ENCODE assay signal across 8 mouse cellular contexts in genomic region chr6:35133246-35133578, GRCm38 (mm10). TPM values are rescaled to one million over a fixed set of nuclear protein-coding genes. Genes with fewer than 3 reads are reported as not detected.
DNase-seq lines count a peak whose midpoint lies in the region; ATAC-seq and TF ChIP-seq lines count a peak whose summit lies in the region.

No protein-coding gene starts in this region.

- intact Hi-C loops in left cerebral cortex, postnatal 25 days (cut with DNase I), result loop anchor here (1.0 to 5.0 kb wide), 2 partner anchors 44 to 136 kb away; partner anchors contain the start of gene Nup205

- H3K4me3 ChIP-seq in lung, embryonic 15.5 days, result peak overlapping the region; percentile 84
- H3K4me3 ChIP-seq in limb, embryonic 14.5 days (replicated peaks; ENCODE audit: low read length), result peak overlapping the region; percentile 75

- TF ChIP-seq POLR2A in limb, embryonic 14.5 days (IDR thresholded peaks at IDR 0.05; ENCODE audit: borderline replicate concordance, extremely low read depth, insufficient read depth, insufficient read length), result no peak

- peak overlapping the region; percentile 93 for H3K27ac ChIP-seq in lung, embryonic 15.5 days
- H3K27ac ChIP-seq in limb, embryonic 14.5 days (replicated peaks; ENCODE audit: low read depth, low read length), result peak overlapping the region; percentile 92

- no peaks in the 10 kb centered on the region for H3K36me3 ChIP-seq in lung, embryonic 15.5 days
- no peaks in the 10 kb centered on the region for H3K36me3 ChIP-seq in limb, embryonic 14.5 days (ENCODE audit: control insufficient read depth, insufficient read depth, low read length)

- H3K9ac ChIP-seq in lung, embryonic 15.5 days, result peak overlapping the region; percentile 89
- H3K9ac ChIP-seq in limb, embryonic 14.5 days (ENCODE audit: low read depth, low read length, severe bottlenecking), result peak overlapping the region; percentile 82

- H3K4me2 ChIP-seq in lung, embryonic 15.5 days, result peak overlapping the region; percentile 87
- peak overlapping the region; percentile 87 for H3K4me2 ChIP-seq in limb, embryonic 14.5 days (replicated peaks; ENCODE audit: low read depth, low read length, severe bottlenecking)

- H3K4me1 ChIP-seq in lung, embryonic 15.5 days, result peaks cover 20% of the 10 kb centered on the region
- H3K4me1 ChIP-seq in limb, embryonic 14.5 days (ENCODE audit: control insufficient read depth, insufficient read depth, low read length), result peaks cover 13% of the 10 kb centered on the region

- no peak for DNase-seq in lung, adult 18-20 months
- DNase-seq in limb, embryonic 14.5 days (ENCODE audit: low spot score), result peak; percentile 69
- no peak for DNase-seq in T-cell, adult 2 months (ENCODE audit: low spot score)
- DNase-seq in left cerebral cortex, postnatal 25 days (ENCODE audit: low spot score in 2 of 2), result no peak
- DNase-seq in kidney, adult 11 months, result no peak

- no peaks in the 10 kb centered on the region for H3K27me3 ChIP-seq in lung, embryonic 15.5 days
- no peaks in the 10 kb centered on the region for H3K27me3 ChIP-seq in limb, embryonic 14.5 days (ENCODE audit: control insufficient read depth, insufficient read depth, low read length)

- 0% methylated on average over 22 of the region's 25 CpGs for WGBS in lung, embryonic 15.5 days
- WGBS in limb, embryonic 14.5 days, result 0% methylated on average over 22 of the region's 25 CpGs

- H3K9me3 ChIP-seq in lung, embryonic 15.5 days, result no peaks in the 10 kb centered on the region
- H3K9me3 ChIP-seq in limb, embryonic 14.5 days (ENCODE audit: control insufficient read depth, low read length), result no peaks in the 10 kb centered on the region

- peak; percentile 91 for ATAC-seq in lung, embryonic 15.5 days (ENCODE audit: borderline replicate concordance, extremely low read depth, low FRiP score, low TSS enrichment)
- ATAC-seq in erythroblast, adult 5-6 weeks (replicated peaks; ENCODE audit: low FRiP score, poor library complexity, severe bottlenecking), result peak; percentile 77
- ATAC-seq in limb, embryonic 14.5 days (ENCODE audit: low FRiP score, low read depth), result peak; percentile 87
- ATAC-seq in neutrophil, adult 5-6 weeks (ENCODE audit: extremely low read depth, insufficient number of reproducible peaks, low FRiP score, poor library complexity, severe bottlenecking), result peak; percentile 46

RNA-seq across cellular contexts. Expression of gene Cnot4, which starts 0.3 kb away (rescaled TPM):
- polyA plus RNA-seq in lung, embryonic 15.5 days (2015; fragmentation: Nextera tagmentation; extraction: Ambion mirVana), result 27.0 and 27.2 TPM in 2 replicates
- total RNA-seq in erythroblast, adult 5-6 weeks (2015; ENCODE audit: low replicate concordance), result 55.8 and 71.1 TPM in 2 replicates
- total RNA-seq in erythroblast, adult 5-6 weeks (2017; ENCODE audit: low replicate concordance), result 36.7 and 42.4 TPM in 2 replicates
- 22.6 and 25.1 TPM in 2 replicates for polyA plus RNA-seq in limb, embryonic 14.5 days (2012; rRNA removed)
- 29.0 and 34.2 TPM in 2 replicates for polyA plus RNA-seq in limb, embryonic 14.5 days (2014; fragmentation: Nextera tagmentation; extraction: Ambion mirVana)
- 53.3 and 57.0 TPM in 2 replicates for total RNA-seq in neutrophil, adult 5-6 weeks (2017)
- total RNA-seq in left cerebral cortex, postnatal 25 days (2021), result 10 to 100 TPM; 39.4 to 43.7 TPM

RNA-seq across cellular contexts. Expression of gene Nup205, which starts 44.0 kb away (rescaled TPM):
- 36.6 and 39.9 TPM in 2 replicates for polyA plus RNA-seq in lung, embryonic 15.5 days (2015; fragmentation: Nextera tagmentation; extraction: Ambion mirVana)
- 13.6 and 14.0 TPM in 2 replicates for total RNA-seq in erythroblast, adult 5-6 weeks (2015; ENCODE audit: low replicate concordance)
- total RNA-seq in erythroblast, adult 5-6 weeks (2017; ENCODE audit: low replicate concordance), result 14.2 and 17.6 TPM in 2 replicates
- 48.4 and 51.1 TPM in 2 replicates for polyA plus RNA-seq in limb, embryonic 14.5 days (2012; rRNA removed)
- 38.7 and 40.8 TPM in 2 replicates for polyA plus RNA-seq in limb, embryonic 14.5 days (2014; fragmentation: Nextera tagmentation; extraction: Ambion mirVana)
- total RNA-seq in neutrophil, adult 5-6 weeks (2017), result 22.3 and 29.1 TPM in 2 replicates
- 10 to 100 TPM; 24.4 to 27.1 TPM for total RNA-seq in left cerebral cortex, postnatal 25 days (2021)
